ENCODE assay signal across 23 mouse cellular contexts in the genomic region with DNA sequence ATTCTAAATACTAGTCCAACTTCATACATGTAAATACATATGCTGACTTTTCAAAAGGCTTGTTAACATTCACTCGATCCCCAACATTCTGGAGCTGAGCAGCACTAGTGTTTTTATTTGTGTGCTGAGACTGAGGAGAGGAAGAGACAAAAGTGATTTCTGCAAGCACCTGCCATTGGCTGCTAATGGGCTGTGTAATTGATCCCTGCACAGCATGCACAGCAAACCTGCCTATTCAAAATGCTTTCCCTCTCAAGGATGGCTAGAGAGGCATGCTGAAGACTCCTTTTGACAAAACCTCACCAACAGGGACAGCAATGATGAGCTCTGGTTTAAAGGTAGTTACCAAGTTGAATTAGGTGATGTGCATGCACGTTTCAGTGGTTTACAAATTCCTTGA.
"Had no signal": no experiment of that assay in that cellular context is flagged by ENCODE, and none has a peak within 500 bp of the region (broad histone marks: within the 10 kb centered on the region; RNA-seq: fewer than 3 reads in every experiment).

No protein-coding gene starts in this region.

- H3K27ac ChIP-seq: gastrocnemius, adult 2 months; heart, embryonic 10.5 days; hindbrain, embryonic 12.5 days; hindbrain, embryonic 15.5 days; intestine, embryonic 15.5 days; layer of hippocampus, adult 2 months; left cerebral cortex, adult 2 months; limb, embryonic 10.5 days; limb, embryonic 12.5 days had no signal

- H3K9me3 ChIP-seq: heart, embryonic 10.5 days; heart, embryonic 12.5 days; hindbrain, embryonic 12.5 days; hindbrain, embryonic 15.5 days; intestine, embryonic 15.5 days; limb, embryonic 10.5 days; limb, embryonic 12.5 days had no signal

- H3K9ac ChIP-seq: heart, embryonic 12.5 days; hindbrain, embryonic 12.5 days; hindbrain, embryonic 15.5 days; intestine, embryonic 15.5 days; limb, embryonic 12.5 days had no signal

- ATAC-seq: inflammation-experienced regulatory T-cells, adult 6 months; intestine, embryonic 15.5 days; intestine, postnatal 0 days had no signal

- DNase-seq: gastrocnemius, adult 2 months; gastrocnemius, postnatal 10 days; gastrocnemius, postnatal 25 days; heart, adult 18-20 months; heart, postnatal 10 days; heart, postnatal 4 days; kidney, adult 18-20 months; kidney, adult 8-10 months; kidney, postnatal 10 days; kidney, postnatal 25 days; kidney, postnatal 4 days; liver had no signal

- H3K27me3 ChIP-seq: heart, embryonic 12.5 days; hindbrain, embryonic 12.5 days; hindbrain, embryonic 15.5 days; intestine, embryonic 15.5 days; limb, embryonic 12.5 days had no signal

- H3K4me1 ChIP-seq: heart, embryonic 10.5 days; heart, embryonic 12.5 days; hindbrain, embryonic 12.5 days; hindbrain, embryonic 15.5 days; intestine, embryonic 15.5 days; limb, embryonic 10.5 days; limb, embryonic 12.5 days had no signal

- H3K36me3 ChIP-seq: heart, embryonic 10.5 days; heart, embryonic 12.5 days; hindbrain, embryonic 12.5 days; hindbrain, embryonic 15.5 days; intestine, embryonic 15.5 days; limb, embryonic 10.5 days; limb, embryonic 12.5 days had no signal

- H3K4me3 ChIP-seq: gastrocnemius, adult 2 months; heart, embryonic 10.5 days; heart, embryonic 12.5 days; hindbrain, embryonic 12.5 days; hindbrain, embryonic 15.5 days; intestine, embryonic 15.5 days; layer of hippocampus, adult 2 months; left cerebral cortex, adult 2 months; limb, embryonic 10.5 days; limb, embryonic 12.5 days had no signal

- H3K4me2 ChIP-seq: heart, embryonic 12.5 days; hindbrain, embryonic 12.5 days; hindbrain, embryonic 15.5 days; intestine, embryonic 15.5 days; limb, embryonic 12.5 days had no signal
